Mouse (Mus musculus) heart, postnatal 0 days (tissue): ENCODE data around the gene Rnase9.

Experiments
- CTCF ChIP-seq: IDR thresholded peaks from 2 replicates; pipeline ENCODE4 v1.5.1; 2016; ENCODE audit warnings: antibody characterized with exemption, control low read depth, low read depth
- EP300 ChIP-seq: IDR thresholded peaks from 2 replicates; pipeline ENCODE4 v1.6.1; 2016; ENCODE audit warnings: antibody characterized with exemption, low read depth

- TF ChIP-seq CTCF (no peak), EP300 (no peak)
These were observed 34.4 kb downstream of the Rnase9 start, which contains the start of gene Rnase10 for GRCm38 (mm10) chr14:51007152-51007801.
